Mouse (Mus musculus) intestine, embryonic 16.5 days (tissue): Measurements from ENCODE around the gene Chtop. TPM values are rescaled to one million over a fixed set of nuclear protein-coding genes. Genes with fewer than 3 reads are reported as not detected.

Experiments used
- ATAC-seq: fragments of 200-750 bp; cut with Nextera tagmentation; 2 replicates; pipeline ENCODE4 v1.8.0; 2017; ENCODE audit warnings: moderate TSS enrichment, moderate library complexity
- H3K27ac ChIP-seq: fragments of 300-500 bp; sonication (generic); 2 replicates; pipeline ENCODE4 v1.5.1; 2014; ENCODE audit warnings: mild to moderate bottlenecking, low read length
- H3K27me3 ChIP-seq: fragments of 300-500 bp; sonication (generic); replicated peaks from 2 replicates; pipeline ENCODE4 v1.6.1; 2014; ENCODE audit warnings: low read length, control low read depth, mixed read lengths; ENCODE audit not compliant: control insufficient read depth, insufficient read depth
- H3K36me3 ChIP-seq: fragments of 300-500 bp; sonication (generic); 2 replicates; pipeline ENCODE4 v1.6.1; 2014; ENCODE audit warnings: low read length, control low read depth; ENCODE audit not compliant: control insufficient read depth, insufficient read depth
- H3K4me1 ChIP-seq: fragments of 300-500 bp; sonication (generic); 2 replicates; pipeline ENCODE4 v1.6.1; 2014; ENCODE audit warnings: low read length, control low read depth, mixed read lengths; ENCODE audit not compliant: control insufficient read depth, insufficient read depth
- H3K4me2 ChIP-seq: fragments of 300-500 bp; sonication (generic); 2 replicates; pipeline ENCODE4 v1.6.1; 2014; ENCODE audit warnings: low read depth, low read length, control low read depth
- H3K4me3 ChIP-seq: fragments of 300-500 bp; sonication (generic); 2 replicates; pipeline ENCODE4 v1.5.1; 2014; ENCODE audit warnings: mild to moderate bottlenecking, low read length
- H3K9ac ChIP-seq: fragments of 300-500 bp; sonication (generic); 2 replicates; pipeline ENCODE4 v1.6.1; 2014; ENCODE audit warnings: low read depth, low read length
- H3K9me3 ChIP-seq: fragments of 300-500 bp; sonication (generic); 2 replicates; pipeline ENCODE4 v1.6.1; 2016; ENCODE audit warnings: low read length, control low read depth; ENCODE audit not compliant: control insufficient read depth
- WGBS: fragments of 180-500 bp; shearing (Covaris S2); extraction: QIAGEN DNeasy Blood & Tissue Kit; methylation state at CpG from one replicate; pipeline ENCODE4 v1.1.7; 2014; 5-methylcytosine and 5-hydroxymethylcytosine counted together
- polyA plus RNA-seq: library from polyadenylated mRNA; unstranded; fragments of >200 nt; fragmentation: Nextera tagmentation; extraction: Ambion mirVana; gene quantifications from 2 replicates; pipeline ENCODE4 v1.2.1, GENCODE M21; 2015

The Chtop gene
- polyA plus RNA-seq, 1 experiment from 2014 or later = 99.8 TPM

DNA sequence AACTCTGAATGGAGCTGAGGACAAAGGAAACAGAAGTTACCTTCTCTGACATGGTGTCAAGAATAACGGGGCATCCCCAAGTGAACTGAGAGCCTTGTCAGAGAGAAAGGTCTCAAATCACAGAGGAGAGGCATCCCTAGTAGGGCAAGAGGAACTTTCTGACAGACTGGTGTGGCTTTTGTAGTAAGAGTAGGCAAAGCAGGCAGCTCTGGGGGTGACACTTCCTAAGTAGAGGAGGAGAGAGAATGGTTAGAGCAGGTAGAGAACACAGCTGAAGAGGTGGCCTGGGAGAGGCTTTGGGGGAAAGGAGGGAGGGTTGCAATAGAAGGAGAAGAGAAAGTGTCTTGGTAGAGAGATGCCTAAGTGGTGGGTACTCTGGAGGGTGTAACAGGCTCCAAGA lies 26.1 kb upstream of the Chtop start:
- Histone ChIP-seq H3K36me3 (no peaks in the 10 kb centered on the region), H3K4me3 (no peak overlapping the region), H3K4me1 (peaks cover 17% of the 10 kb centered on the region; the same call in 1 of the 2 replicates), H3K9me3 (no peaks in the 10 kb centered on the region), H3K27me3 (no peaks in the 10 kb centered on the region), H3K9ac (no peak overlapping the region), H3K4me2 (no peak overlapping the region), H3K27ac (no peak overlapping the region)
- WGBS = 71% methylated on average over 1 of the region's 1 CpGs
- no peak for ATAC-seq

DNA sequence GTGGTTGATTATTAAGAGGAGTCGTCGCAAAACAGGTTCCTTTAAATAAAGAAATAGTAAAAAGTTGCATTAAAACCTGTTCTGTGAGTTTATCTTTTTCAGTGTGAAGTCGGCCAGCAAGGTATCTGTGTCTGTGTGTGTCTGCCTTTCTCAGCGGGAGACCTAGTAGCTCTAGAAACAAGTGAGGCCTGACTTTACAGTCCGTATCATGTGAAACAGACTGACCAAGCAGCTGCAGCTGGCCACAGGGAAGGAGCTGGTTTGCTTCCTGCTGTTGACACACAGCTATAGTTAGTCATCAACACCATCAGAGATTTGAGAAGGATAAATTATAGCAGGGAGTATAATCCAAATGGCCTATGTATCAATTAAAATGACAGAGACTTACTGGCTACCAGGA lies 22.4 kb upstream of the Chtop start:
- Histone ChIP-seq H3K27me3 (no peaks in the 10 kb centered on the region), H3K9me3 (no peaks in the 10 kb centered on the region), H3K9ac (no peak overlapping the region), H3K4me3 (no peak overlapping the region), H3K4me1 (peaks cover 3% of the 10 kb centered on the region), H3K4me2 (no peak overlapping the region), H3K36me3 (no peaks in the 10 kb centered on the region), H3K27ac (no peak overlapping the region)
- ATAC-seq = no peak
- 51% methylated on average over 5 of the region's 5 CpGs for WGBS

DNA sequence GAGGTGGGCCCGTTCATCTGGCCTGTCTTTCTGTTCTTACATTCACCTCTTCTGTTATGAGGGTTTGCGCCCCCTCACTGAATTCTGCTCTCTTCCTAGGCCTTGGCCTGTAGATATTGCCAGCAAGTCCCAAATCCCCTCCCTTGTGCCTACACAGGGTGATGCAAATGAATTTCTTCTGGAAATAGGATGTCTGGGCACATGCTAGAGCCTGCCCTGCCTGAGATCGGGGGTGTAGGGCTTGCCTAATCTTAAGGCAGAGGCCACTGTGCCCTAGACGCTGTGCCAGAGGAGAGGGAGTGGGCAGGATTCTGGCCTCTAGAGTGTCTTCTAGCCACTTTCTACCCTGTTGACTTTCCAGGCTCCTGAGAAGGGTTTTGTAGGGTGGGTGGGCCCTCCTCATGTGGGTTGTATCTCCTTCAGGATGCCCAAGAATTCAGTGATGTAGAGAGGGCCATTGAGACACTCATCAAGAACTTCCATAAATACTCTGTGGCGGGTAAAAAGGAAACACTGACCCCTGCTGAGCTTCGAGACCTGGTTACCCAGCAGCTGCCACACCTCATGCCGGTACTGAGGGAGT lies 18.1 kb upstream of the Chtop start:
- Histone ChIP-seq H3K36me3 (0 out of 2 replicates have a peak, but pooled peaks cover 3% of the 10 kb centered on the region), H3K27me3 (no peaks in the 10 kb centered on the region), H3K27ac (no peak overlapping the region), H3K4me3 (no peak overlapping the region), H3K9me3 (no peaks in the 10 kb centered on the region), H3K4me2 (0 out of 2 replicates have a peak overlapping the region, but pooled peaks have one; percentile 5), H3K9ac (no peak overlapping the region), H3K4me1 (peaks cover 12% of the 10 kb centered on the region)
- WGBS = 90% methylated on average over 7 of the region's 7 CpGs
- ATAC-seq = no peak

DNA sequence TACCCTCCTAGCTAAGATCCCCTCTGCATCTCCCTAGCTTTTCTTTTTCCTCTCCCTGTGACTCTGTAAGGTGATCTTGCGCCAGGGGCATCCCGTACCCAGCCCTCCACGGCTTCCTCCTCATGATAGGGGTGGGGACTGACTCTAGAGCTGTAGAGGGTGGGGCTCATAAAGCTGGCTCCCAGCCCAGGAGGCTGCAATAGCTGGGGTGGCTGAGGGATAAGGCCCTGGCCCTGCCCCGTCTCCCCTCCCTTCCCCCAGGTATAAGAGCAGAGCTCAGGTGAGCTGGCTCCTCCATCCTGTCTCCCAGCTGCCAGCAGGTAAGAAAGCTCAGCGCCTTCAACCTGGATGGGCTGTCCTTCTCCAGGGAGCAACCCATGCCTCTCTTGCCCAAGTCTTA lies 17.3 kb upstream of the Chtop start, which contains the start of gene S100a14:
Gene S100a14 (plus strand): TSS at position 277 of the 400 bp plus-strand sequence.
- Histone ChIP-seq H3K27ac (no peak within 1 kb of the TSS; the same call in 1 of the 2 replicates), H3K4me1 (peaks cover 12% of the 10 kb centered on the region), H3K4me2 (0 out of 2 replicates have a peak within 1 kb of the TSS, but pooled peaks have one; percentile 5), H3K9me3 (no peaks in the 10 kb centered on the region), H3K9ac (peak within 1 kb of the TSS; percentile 20; the same call in 1 of the 2 replicates), H3K27me3 (no peaks in the 10 kb centered on the region), H3K36me3 (0 out of 2 replicates have a peak, but pooled peaks cover 3% of the 10 kb centered on the region), H3K4me3 (no peak within 1 kb of the TSS)
- peak; percentile 98 for ATAC-seq
- 37% methylated on average over 5 of the region's 5 CpGs for WGBS

DNA sequence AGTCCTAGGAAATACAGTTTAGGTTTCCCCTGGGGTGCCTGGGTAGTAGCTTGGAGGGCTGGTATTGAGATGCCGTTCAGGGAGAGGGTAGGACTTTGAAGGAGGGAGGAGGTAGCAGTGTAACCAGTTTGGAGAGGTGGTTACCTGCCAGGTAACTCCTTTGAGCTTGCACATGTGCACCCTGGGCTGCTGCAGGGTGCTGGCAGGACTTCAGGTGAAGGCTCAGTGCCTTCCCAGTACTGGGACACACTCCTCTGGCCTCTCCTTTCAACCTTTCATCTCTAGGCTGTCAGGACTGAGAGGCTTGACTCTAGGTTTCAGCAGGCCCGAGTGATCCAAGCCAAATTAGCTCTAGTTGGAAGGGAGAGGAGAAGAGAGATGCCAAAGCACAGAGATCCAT lies 16.8 kb upstream of the Chtop start:
- peak; percentile 49 for ATAC-seq
- WGBS = 74% methylated on average over 2 of the region's 2 CpGs
- Histone ChIP-seq H3K4me3 (no peak overlapping the region), H3K36me3 (0 out of 2 replicates have a peak, but pooled peaks cover 3% of the 10 kb centered on the region), H3K4me1 (peaks cover 12% of the 10 kb centered on the region), H3K27me3 (no peaks in the 10 kb centered on the region), H3K9ac (peak overlapping the region; percentile 20; the same call in 1 of the 2 replicates), H3K9me3 (no peaks in the 10 kb centered on the region), H3K27ac (no peak overlapping the region; the same call in 1 of the 2 replicates), H3K4me2 (no peak overlapping the region)

DNA sequence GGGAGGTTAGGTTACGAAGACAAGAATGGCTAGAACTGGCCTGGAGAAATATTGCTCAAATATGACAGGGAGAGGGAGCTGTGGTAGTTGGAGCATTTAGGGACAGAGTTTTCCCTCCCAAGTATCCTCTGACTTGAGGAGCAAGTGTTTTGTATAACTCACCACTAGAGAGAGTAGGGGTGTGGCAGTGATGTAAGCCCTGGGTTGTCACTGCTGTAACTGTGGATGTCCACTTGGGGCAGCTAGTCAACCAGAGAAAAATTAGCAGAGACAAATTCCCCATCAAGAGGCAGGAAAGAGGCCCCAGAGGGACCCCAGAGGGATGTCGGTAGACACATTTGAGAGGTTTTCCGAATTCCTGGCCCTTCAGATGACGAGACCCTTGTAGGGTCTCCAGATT lies 16.1 kb upstream of the Chtop start:
- no peak overlapping the region for H3K27ac ChIP-seq
- ATAC-seq = no peak
- no peak overlapping the region for H3K4me2 ChIP-seq
- no peaks in the 10 kb centered on the region for H3K27me3 ChIP-seq
- no peaks in the 10 kb centered on the region for H3K9me3 ChIP-seq
- 69% methylated on average over 4 of the region's 4 CpGs for WGBS
- H3K4me1 ChIP-seq = peaks cover 12% of the 10 kb centered on the region
- H3K36me3 ChIP-seq = 0 out of 2 replicates have a peak, but pooled peaks cover 3% of the 10 kb centered on the region
- H3K9ac ChIP-seq = no peak overlapping the region
- no peak overlapping the region for H3K4me3 ChIP-seq

DNA sequence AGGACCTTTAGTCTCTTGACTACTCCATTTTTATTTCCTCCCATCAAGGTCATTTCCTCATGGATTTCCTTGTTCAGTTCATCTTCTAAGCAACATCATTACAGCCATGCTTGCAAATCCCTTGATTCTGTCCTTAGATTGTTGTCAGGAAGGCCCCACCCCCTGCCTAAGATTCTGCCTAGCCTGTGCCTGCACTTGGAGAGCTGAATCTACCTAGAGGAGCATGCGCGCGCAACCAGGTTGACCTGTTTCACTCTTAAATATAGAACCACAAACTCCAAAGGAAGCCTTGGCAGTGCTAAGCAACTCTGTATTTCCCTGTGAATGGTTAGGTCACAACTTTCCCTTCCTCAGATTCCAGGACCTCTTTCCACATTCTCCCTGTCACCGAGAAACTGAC lies 8.4 kb upstream of the Chtop start:
- H3K4me3 ChIP-seq = no peak overlapping the region
- no peaks in the 10 kb centered on the region for H3K36me3 ChIP-seq
- ATAC-seq = no peak
- H3K4me1 ChIP-seq = peaks cover 13% of the 10 kb centered on the region
- H3K27me3 ChIP-seq = no peaks in the 10 kb centered on the region
- 70% methylated on average over 4 of the region's 4 CpGs for WGBS
- no peak overlapping the region for H3K27ac ChIP-seq
- H3K4me2 ChIP-seq = no peak overlapping the region
- H3K9ac ChIP-seq = no peak overlapping the region
- no peaks in the 10 kb centered on the region for H3K9me3 ChIP-seq

DNA sequence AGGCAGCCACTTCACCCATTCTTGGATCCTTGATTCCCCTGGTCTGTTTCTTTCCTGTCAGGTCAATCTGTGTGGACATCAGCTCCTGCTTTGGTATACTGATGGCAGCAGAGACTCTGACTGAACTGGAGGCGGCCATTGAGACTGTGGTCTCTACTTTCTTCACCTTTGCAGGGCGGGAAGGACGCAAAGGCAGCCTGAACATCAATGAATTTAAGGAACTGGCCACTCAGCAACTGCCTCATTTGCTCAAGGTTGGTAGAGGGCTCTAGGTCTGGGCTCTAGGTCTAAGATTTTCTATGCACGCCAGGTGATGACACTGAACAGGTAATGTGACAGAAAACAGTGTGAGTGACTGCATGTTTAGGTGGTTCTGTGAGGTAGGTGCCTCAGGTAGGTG lies 6.5 kb upstream of the Chtop start:
- Histone ChIP-seq H3K27me3 (no peaks in the 10 kb centered on the region), H3K4me1 (peaks cover 13% of the 10 kb centered on the region), H3K4me2 (peak overlapping the region; percentile 92; the same call in 1 of the 2 replicates), H3K36me3 (no peaks in the 10 kb centered on the region), H3K9me3 (no peaks in the 10 kb centered on the region), H3K27ac (no peak overlapping the region), H3K4me3 (no peak overlapping the region), H3K9ac (no peak overlapping the region; the same call in 1 of the 2 replicates)
- WGBS = 94% methylated on average over 4 of the region's 4 CpGs
- no peak for ATAC-seq

DNA sequence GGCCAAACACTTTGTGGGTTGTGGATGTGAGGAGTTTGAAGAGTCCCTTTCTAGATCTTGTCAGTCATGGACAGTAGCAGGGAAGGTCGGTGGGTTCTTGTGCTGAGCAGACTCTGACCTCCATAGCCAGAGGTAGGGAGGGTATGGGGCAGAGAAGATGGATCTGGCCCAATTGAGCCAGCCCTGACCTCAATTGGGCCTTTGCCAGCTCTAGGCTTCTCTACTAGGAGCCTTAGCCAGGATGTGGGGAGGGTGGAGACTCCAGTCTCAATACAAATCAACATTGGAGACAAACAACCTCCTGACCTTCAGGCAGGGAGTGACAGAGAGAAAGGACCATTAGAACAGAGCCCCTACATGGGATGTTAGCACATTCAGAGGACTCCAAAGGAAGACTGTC lies 5.9 kb upstream of the Chtop start:
- Histone ChIP-seq H3K9ac (peak overlapping the region; percentile 67), H3K9me3 (no peaks in the 10 kb centered on the region), H3K27ac (no peak overlapping the region), H3K4me1 (peaks cover 13% of the 10 kb centered on the region), H3K36me3 (no peaks in the 10 kb centered on the region), H3K4me3 (peak overlapping the region; percentile 46), H3K4me2 (peak overlapping the region; percentile 92), H3K27me3 (no peaks in the 10 kb centered on the region)
- ATAC-seq = no peak
- 20% methylated on average over 1 of the region's 1 CpGs for WGBS
